Comparison of ENCODE assay signal across 23 mouse cellular contexts in genomic region chr3:34106421-34106820, GRCm38 (mm10). TPM values are rescaled to one million over a fixed set of nuclear protein-coding genes. Genes with fewer than 3 reads are reported as not detected.
A peak's percentile ranks its signal among the peaks of the same experiment; 100 is the strongest.
DNase-seq lines count a peak whose midpoint lies in the region; ATAC-seq and TF ChIP-seq lines count a peak whose summit lies in the region.
"Had no signal": no experiment of that assay in that cellular context is flagged by ENCODE, and none has a peak within 500 bp of the region (broad histone marks: within the 10 kb centered on the region; RNA-seq: fewer than 3 reads in every experiment).

No protein-coding gene starts in this region.

- peaks cover 21% of the 10 kb centered on the region for H3K27me3 ChIP-seq in forebrain, embryonic 10.5 days (ENCODE audit: poor library complexity, severe bottlenecking)
- H3K27me3 ChIP-seq in forebrain, embryonic 11.5 days (ENCODE audit: control insufficient read depth, insufficient read depth, low read length) = no peaks in the 10 kb centered on the region
- H3K27me3 ChIP-seq in hindbrain, embryonic 14.5 days (ENCODE audit: control insufficient read depth, insufficient read depth, low read length) = no peaks in the 10 kb centered on the region
- H3K27me3 ChIP-seq in hindbrain, embryonic 11.5 days (ENCODE audit: control insufficient read depth, insufficient read depth, low read length) = no peaks in the 10 kb centered on the region
- H3K27me3 ChIP-seq in intestine, postnatal 0 days (replicated peaks; ENCODE audit: control insufficient read depth, insufficient read depth, low read length) = 0 out of 2 replicates have a peak, but pooled peaks cover 3% of the 10 kb centered on the region
- H3K27me3 ChIP-seq: megakaryocyte, embryonic 14.5 days had no signal

- no peak overlapping the region for H3K27ac ChIP-seq in forebrain, embryonic 10.5 days
- H3K27ac ChIP-seq in forebrain, embryonic 11.5 days (ENCODE audit: low read depth, low read length) = no peak overlapping the region
- no peak overlapping the region for H3K27ac ChIP-seq in hindbrain, embryonic 14.5 days
- H3K27ac ChIP-seq in hindbrain, embryonic 11.5 days (ENCODE audit: low read depth, low read length) = no peak overlapping the region
- no peak overlapping the region for H3K27ac ChIP-seq in cortical plate, adult 2 months (ENCODE audit: insufficient read depth, low read length)
- no peak overlapping the region for H3K27ac ChIP-seq in intestine, postnatal 0 days (ENCODE audit: low read depth, low read length)
- H3K27ac ChIP-seq: embryonic facial prominence, embryonic 10.5 days; kidney, postnatal 0 days; limb, embryonic 12.5 days; liver, embryonic 14.5 days; stomach, postnatal 0 days had no signal

- 26% methylated on average over 9 of the region's 9 CpGs for WGBS in forebrain, embryonic 10.5 days
- 25% methylated on average over 9 of the region's 9 CpGs for WGBS in forebrain, embryonic 11.5 days
- 31% methylated on average over 9 of the region's 9 CpGs for WGBS in hindbrain, embryonic 14.5 days
- 25% methylated on average over 9 of the region's 9 CpGs for WGBS in hindbrain, embryonic 11.5 days
- WGBS in intestine, postnatal 0 days = 11% methylated on average over 9 of the region's 9 CpGs

- peak overlapping the region; percentile 24; the same call in 1 of the 2 replicates for H3K4me3 ChIP-seq in forebrain, embryonic 10.5 days
- no peak overlapping the region for H3K4me3 ChIP-seq in forebrain, embryonic 11.5 days (ENCODE audit: low read depth, low read length)
- H3K4me3 ChIP-seq in hindbrain, embryonic 14.5 days (replicated peaks; ENCODE audit: low read length) = no peak overlapping the region
- H3K4me3 ChIP-seq in hindbrain, embryonic 11.5 days (ENCODE audit: low read depth, low read length) = no peak overlapping the region
- 0 out of 2 replicates have a peak overlapping the region, but pooled peaks have one; percentile 20 for H3K4me3 ChIP-seq in cortical plate, adult 2 months (ENCODE audit: insufficient read depth, low read length)
- peak overlapping the region; percentile 24 for H3K4me3 ChIP-seq in intestine, postnatal 0 days (ENCODE audit: low read depth, low read length)
- H3K4me3 ChIP-seq: embryonic facial prominence, embryonic 10.5 days; erythroblast, embryonic 14.5 days; limb, embryonic 12.5 days had no signal

- no peak overlapping the region for H3K9ac ChIP-seq in forebrain, embryonic 11.5 days (ENCODE audit: low read length)
- H3K9ac ChIP-seq in hindbrain, embryonic 14.5 days = 0 out of 2 replicates have a peak overlapping the region, but pooled peaks have one; percentile 9
- no peak overlapping the region for H3K9ac ChIP-seq in hindbrain, embryonic 11.5 days (ENCODE audit: low read depth, low read length)
- H3K9ac ChIP-seq in intestine, postnatal 0 days (ENCODE audit: low read depth, low read length) = no peak overlapping the region
- H3K9ac ChIP-seq: limb, embryonic 12.5 days; liver, embryonic 14.5 days had no signal

- no peak overlapping the region for H3K4me2 ChIP-seq in forebrain, embryonic 11.5 days (ENCODE audit: low read depth, low read length, severe bottlenecking)
- no peak overlapping the region; the same call in 1 of the 2 replicates for H3K4me2 ChIP-seq in hindbrain, embryonic 14.5 days (replicated peaks)
- H3K4me2 ChIP-seq in hindbrain, embryonic 11.5 days (replicated peaks; ENCODE audit: low read depth, low read length) = no peak overlapping the region
- peak overlapping the region; percentile 45 for H3K4me2 ChIP-seq in intestine, postnatal 0 days (replicated peaks; ENCODE audit: low read depth)
- H3K4me2 ChIP-seq: limb, embryonic 12.5 days had no signal

- ATAC-seq in forebrain, embryonic 11.5 days (replicated peaks; ENCODE audit: low FRiP score) = no peak
- no peak for ATAC-seq in hindbrain, embryonic 14.5 days (ENCODE audit: low FRiP score)
- ATAC-seq in hindbrain, embryonic 11.5 days (ENCODE audit: low FRiP score) = no peak
- no peak for ATAC-seq in intestine, postnatal 0 days
- ATAC-seq: inflammation-experienced regulatory T-cells, adult 6 months; Patski had no signal

- no peak for TF ChIP-seq CTCF in cortical plate, adult 2 months (IDR thresholded peaks at IDR 0.05; ENCODE audit: extremely low read depth, insufficient read depth, low read length)
- no peak for TF ChIP-seq CTCF in intestine, postnatal 0 days (IDR thresholded peaks at IDR 0.05; ENCODE audit: low read depth)

- TF ChIP-seq POLR2A in cortical plate, adult 2 months (IDR thresholded peaks at IDR 0.05; ENCODE audit: extremely low read depth, insufficient read depth, low read length) = no peak

- H3K36me3 ChIP-seq in forebrain, embryonic 10.5 days (replicated peaks) = no peaks in the 10 kb centered on the region
- H3K36me3 ChIP-seq in forebrain, embryonic 11.5 days (ENCODE audit: control insufficient read depth, insufficient read depth, low read length) = no peaks in the 10 kb centered on the region
- H3K36me3 ChIP-seq in hindbrain, embryonic 14.5 days (replicated peaks; ENCODE audit: control insufficient read depth, insufficient read depth) = no peaks in the 10 kb centered on the region
- no peaks in the 10 kb centered on the region for H3K36me3 ChIP-seq in hindbrain, embryonic 11.5 days (ENCODE audit: control insufficient read depth, insufficient read depth, low read length)
- H3K36me3 ChIP-seq in intestine, postnatal 0 days (ENCODE audit: control insufficient read depth, insufficient read depth) = no peaks in the 10 kb centered on the region
- H3K36me3 ChIP-seq: embryonic facial prominence, embryonic 10.5 days; limb, embryonic 12.5 days had no signal

- peaks cover 36% of the 10 kb centered on the region for H3K4me1 ChIP-seq in forebrain, embryonic 10.5 days
- H3K4me1 ChIP-seq in forebrain, embryonic 11.5 days (replicated peaks; ENCODE audit: control insufficient read depth, insufficient read depth, low read length) = peaks cover 3% of the 10 kb centered on the region; the same call in 1 of the 2 replicates
- H3K4me1 ChIP-seq in hindbrain, embryonic 14.5 days (replicated peaks; ENCODE audit: control insufficient read depth, insufficient read depth, low read length) = peaks cover 10% of the 10 kb centered on the region
- H3K4me1 ChIP-seq in hindbrain, embryonic 11.5 days (replicated peaks; ENCODE audit: control insufficient read depth, insufficient read depth, low read length) = no peaks in the 10 kb centered on the region
- no peaks in the 10 kb centered on the region for H3K4me1 ChIP-seq in cortical plate, adult 2 months (ENCODE audit: control insufficient read depth, insufficient read depth, low read length)
- H3K4me1 ChIP-seq in intestine, postnatal 0 days (replicated peaks; ENCODE audit: control insufficient read depth, insufficient read depth, low read length) = no peaks in the 10 kb centered on the region
- H3K4me1 ChIP-seq: embryonic facial prominence, embryonic 10.5 days; limb, embryonic 12.5 days had no signal

- no peaks in the 10 kb centered on the region; the same call in 1 of the 2 replicates for H3K9me3 ChIP-seq in forebrain, embryonic 10.5 days
- H3K9me3 ChIP-seq in forebrain, embryonic 11.5 days (ENCODE audit: control insufficient read depth, low read length) = no peaks in the 10 kb centered on the region
- no peaks in the 10 kb centered on the region for H3K9me3 ChIP-seq in hindbrain, embryonic 14.5 days (ENCODE audit: control insufficient read depth, low read length)
- H3K9me3 ChIP-seq in hindbrain, embryonic 11.5 days (ENCODE audit: control insufficient read depth, low read length) = no peaks in the 10 kb centered on the region
- no peaks in the 10 kb centered on the region for H3K9me3 ChIP-seq in intestine, postnatal 0 days (ENCODE audit: control insufficient read depth)
- H3K9me3 ChIP-seq: embryonic facial prominence, embryonic 10.5 days; limb, embryonic 12.5 days; megakaryocyte, embryonic 14.5 days had no signal

- DNase-seq in forebrain, embryonic 10.5 days (ENCODE audit: extremely low spot score, low spot score) = no peak
- DNase-seq in forebrain, embryonic 11.5 days (ENCODE audit: low spot score) = no peak
- no peak for DNase-seq in hindbrain, embryonic 14.5 days (ENCODE audit: low spot score)
- DNase-seq in hindbrain, embryonic 11.5 days (ENCODE audit: low spot score) = no peak
- no peak for DNase-seq in right cerebral cortex, postnatal 14 days
- no peak for DNase-seq in cerebellum, adult 9-11 months
- DNase-seq: adrenal gland, postnatal 36 days; cerebellum, postnatal 25 days; lung, postnatal 10 days; retina, postnatal 1 day; spleen, adult 18-20 months; thymus, postnatal 36 days had no signal

RNA-seq across cellular contexts. Expression of gene Dnajc19, which starts 25.3 kb away (rescaled TPM):
- 195 and 202 TPM in 2 replicates for polyA plus RNA-seq in forebrain, embryonic 10.5 days (2016; fragmentation: Nextera tagmentation; extraction: Ambion mirVana)
- 166 and 168 TPM in 2 replicates for polyA plus RNA-seq in forebrain, embryonic 11.5 days (2014; fragmentation: Nextera tagmentation; extraction: Ambion mirVana)
- polyA plus RNA-seq in hindbrain, embryonic 14.5 days (2014; fragmentation: Nextera tagmentation; extraction: Ambion mirVana) = 126 and 156 TPM in 2 replicates
- polyA plus RNA-seq in hindbrain, embryonic 11.5 days (2014; fragmentation: Nextera tagmentation; extraction: Ambion mirVana) = 144 and 159 TPM in 2 replicates
- 64.9 and 71.5 TPM in 2 replicates for polyA plus RNA-seq in cortical plate, adult 2 months (2012; rRNA removed)
- polyA plus RNA-seq in intestine, postnatal 0 days (2015; fragmentation: Nextera tagmentation; extraction: Ambion mirVana) = 303 and 313 TPM in 2 replicates

Comparison
In these comparisons a context has a peak if more than half of its experiments do, and no peak if none do; other contexts are left out.
1. H3K4me3 ChIP-seq: peak in forebrain, embryonic 10.5 days (single experiment), cortical plate, adult 2 months (single experiment) and intestine, postnatal 0 days (single experiment); none in forebrain, embryonic 11.5 days (single experiment), hindbrain, embryonic 14.5 days (single experiment) and hindbrain, embryonic 11.5 days (single experiment).